Mouse (Mus musculus): ENCODE data around the gene Cacna2d2.

DNA sequence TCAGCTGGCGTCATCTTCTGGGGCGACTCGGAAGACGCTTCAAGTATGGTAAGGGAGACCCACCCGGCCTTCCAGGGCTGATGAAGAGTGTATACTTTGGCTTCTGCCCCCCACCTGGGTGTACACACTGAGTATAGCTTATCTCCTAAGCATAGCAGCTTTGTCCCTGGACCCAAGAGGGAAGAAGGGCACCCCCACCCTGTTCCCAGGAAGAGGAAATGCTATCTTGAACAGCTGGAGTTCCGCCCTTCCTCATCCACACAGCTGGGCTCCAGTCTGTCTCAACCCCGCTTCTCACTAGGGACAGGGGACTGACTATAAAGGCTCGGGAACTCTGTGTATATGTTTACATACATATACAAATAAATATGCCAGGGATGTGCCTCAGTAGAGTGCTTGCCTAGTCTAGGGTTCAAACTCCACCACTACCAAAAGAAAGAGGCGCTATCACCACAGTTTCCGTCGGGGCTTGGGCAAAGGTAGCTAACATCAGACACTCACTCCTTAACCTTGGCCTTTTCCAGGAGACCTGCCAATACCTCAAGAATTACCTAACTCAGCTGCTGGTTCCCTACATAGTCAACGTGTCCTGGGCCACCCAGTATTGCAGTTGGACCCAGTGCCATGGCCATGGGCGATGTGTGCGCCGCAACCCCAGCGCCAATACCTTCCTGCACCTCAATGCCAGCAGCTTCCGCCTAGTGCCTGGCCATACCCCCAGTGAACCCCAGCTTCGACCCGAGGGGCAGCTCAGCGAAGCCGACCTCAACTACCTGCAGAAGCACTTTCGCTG lies 172.3 kb downstream of the Cacna2d2 start:
- no peak for TF ChIP-seq GATA1 (IDR thresholded peaks at IDR 0.05; ENCODE audit: borderline replicate concordance, low read length)
- no peak for TF ChIP-seq FLI1 (IDR thresholded peaks at IDR 0.05; ENCODE audit: low read length)

Measured in megakaryocyte, embryonic 14.5 days (primary cell).